Mouse (Mus musculus) heart, embryonic 16.5 days (tissue): Measurements from ENCODE around the gene Lgals8. TPM values are rescaled to one million over a fixed set of nuclear protein-coding genes. Genes with fewer than 3 reads are reported as not detected.
A peak's percentile ranks its signal among the peaks of the same experiment; 100 is the strongest.

Source experiments
- ATAC-seq: fragments of 200-750 bp; cut with Nextera tagmentation; replicated peaks from 2 replicates; pipeline ENCODE4 v1.8.0; 2017; ENCODE audit warnings: moderate number of reproducible peaks; ENCODE audit not compliant: insufficient read depth, low FRiP score; ENCODE audit errors: extremely low read depth
- H3K27ac ChIP-seq: fragments of 300-500 bp; sonication (generic); 2 replicates; pipeline ENCODE4 v1.5.1; 2014; ENCODE audit warnings: mild to moderate bottlenecking, low read length, control low read depth, moderate library complexity
- H3K27me3 ChIP-seq: fragments of 300-500 bp; sonication (generic); 2 replicates; pipeline ENCODE4 v1.6.1; 2014; ENCODE audit warnings: low read length, mixed read lengths; ENCODE audit not compliant: control insufficient read depth, insufficient read depth
- H3K36me3 ChIP-seq: fragments of 300-500 bp; sonication (generic); 2 replicates; pipeline ENCODE4 v1.6.1; 2014; ENCODE audit not compliant: control insufficient read depth, insufficient read depth
- H3K4me1 ChIP-seq: fragments of 300-500 bp; sonication (generic); 2 replicates; pipeline ENCODE4 v1.6.1; 2014; ENCODE audit warnings: low read length, mixed read lengths; ENCODE audit not compliant: control insufficient read depth, insufficient read depth
- H3K4me2 ChIP-seq: fragments of 300-500 bp; sonication (generic); 2 replicates; pipeline ENCODE4 v1.6.1; 2014; ENCODE audit warnings: low read depth, mild to moderate bottlenecking, control low read depth, low read length
- H3K4me3 ChIP-seq: fragments of 300-500 bp; sonication (generic); 2 replicates; pipeline ENCODE4 v1.5.1; 2014; ENCODE audit warnings: mild to moderate bottlenecking, control low read depth, low read length
- H3K9ac ChIP-seq: fragments of 300-500 bp; sonication (generic); 2 replicates; pipeline ENCODE4 v1.6.1; 2014; ENCODE audit warnings: low read length, control low read depth
- H3K9me3 ChIP-seq: fragments of 300-500 bp; sonication (generic); replicated peaks from 2 replicates; pipeline ENCODE4 v1.6.1; 2016; ENCODE audit warnings: low read length; ENCODE audit not compliant: control insufficient read depth
- WGBS: fragments of 180-500 bp; shearing (Covaris S2); extraction: QIAGEN DNeasy Blood & Tissue Kit; methylation state at CpG from one replicate; pipeline ENCODE4 v1.1.7; 2014; 5-methylcytosine and 5-hydroxymethylcytosine counted together
- polyA plus RNA-seq: library from polyadenylated mRNA; unstranded; fragments of >200 nt; fragmentation: Nextera tagmentation; extraction: Ambion mirVana; gene quantifications from 2 replicates; pipeline ENCODE4 v1.2.1, GENCODE M21; 2015

Gene Lgals8
- 17.9 and 19.8 TPM in 2 replicates for polyA plus RNA-seq

DNA sequence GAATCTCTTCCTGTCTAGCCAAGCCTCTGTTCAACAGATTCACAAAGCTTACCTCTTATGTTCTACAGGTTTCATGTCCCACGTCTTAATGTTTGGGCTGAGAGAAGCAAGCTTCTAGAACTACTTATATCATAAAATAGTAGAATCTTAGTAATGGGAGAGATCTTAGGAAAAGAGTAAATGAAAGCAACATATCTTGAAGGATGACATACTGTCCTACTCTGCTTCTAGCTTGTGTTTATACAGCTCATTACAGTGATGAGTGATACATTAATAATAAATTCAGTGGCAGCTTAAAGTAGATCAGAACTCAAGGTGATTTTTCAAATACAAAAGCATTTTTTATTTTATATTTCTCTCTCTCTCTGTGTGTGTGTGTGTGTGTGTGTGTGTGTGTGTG, at the start of gene Lgals8:
Lgals8 (minus strand) TSS at position 101 of the 400 bp plus-strand sequence.
- Histone ChIP-seq H3K27ac (no peak within 1 kb of the TSS), H3K4me3 (no peak within 1 kb of the TSS), H3K4me1 (peaks cover 8% of the 10 kb centered on the region), H3K36me3 (no peaks in the 10 kb centered on the region), H3K9ac (no peak within 1 kb of the TSS), H3K4me2 (no peak within 1 kb of the TSS), H3K9me3 (no peaks in the 10 kb centered on the region), H3K27me3 (no peaks in the 10 kb centered on the region)
- 70% methylated on average over 1 of the region's 1 CpGs for WGBS
- no peak for ATAC-seq

- Histone ChIP-seq H3K9ac (no peak overlapping the region), H3K36me3 (no peaks in the 10 kb centered on the region), H3K4me1 (no peaks in the 10 kb centered on the region), H3K4me3 (no peak overlapping the region), H3K27me3 (no peaks in the 10 kb centered on the region), H3K9me3 (no peaks in the 10 kb centered on the region), H3K4me2 (no peak overlapping the region), H3K27ac (peak overlapping the region; percentile 52; the same call in 1 of the 2 replicates)
- WGBS: 64% methylated on average over 9 of the region's 9 CpGs
- ATAC-seq: peak; percentile 50; the same call in 1 of the 2 replicates
Measured at GRCm38 (mm10) chr13:12511189-12511965, 46.6 kb upstream of the Lgals8 start.

- Histone ChIP-seq H3K9me3 (no peaks in the 10 kb centered on the region), H3K27me3 (no peaks in the 10 kb centered on the region), H3K4me1 (no peaks in the 10 kb centered on the region), H3K27ac (no peak overlapping the region), H3K4me2 (no peak overlapping the region), H3K9ac (no peak overlapping the region), H3K36me3 (no peaks in the 10 kb centered on the region), H3K4me3 (no peak overlapping the region)
- no peak for ATAC-seq
- 77% methylated on average over 6 of the region's 6 CpGs for WGBS
Measured at GRCm38 (mm10) chr13:12510032-12510431, 45.3 kb upstream of the Lgals8 start.

DNA sequence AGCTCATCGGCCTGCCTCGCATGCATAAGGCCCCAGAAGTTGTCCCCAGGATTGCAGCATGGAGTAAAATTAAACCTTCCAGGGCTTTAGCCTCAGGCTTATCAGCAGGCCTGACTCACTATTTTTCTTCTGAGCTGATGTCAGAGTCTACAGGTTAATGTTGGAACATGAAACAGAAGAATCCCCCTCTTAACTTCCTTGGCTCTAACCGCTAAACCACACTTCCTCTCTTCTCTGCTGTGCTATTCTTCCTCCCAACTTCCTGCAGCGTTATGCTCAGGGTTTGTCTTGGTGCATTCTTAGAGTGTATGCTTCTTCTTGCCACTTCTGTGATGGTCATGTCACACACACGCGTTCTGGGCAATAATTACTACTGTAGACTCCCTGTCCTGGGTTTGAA, 42.7 kb upstream of the Lgals8 start:
- H3K27ac ChIP-seq: no peak overlapping the region
- no peaks in the 10 kb centered on the region for H3K27me3 ChIP-seq
- H3K9ac ChIP-seq: no peak overlapping the region
- H3K4me1 ChIP-seq: no peaks in the 10 kb centered on the region
- H3K9me3 ChIP-seq: no peaks in the 10 kb centered on the region
- H3K36me3 ChIP-seq: no peaks in the 10 kb centered on the region
- ATAC-seq: no peak
- H3K4me2 ChIP-seq: no peak overlapping the region
- H3K4me3 ChIP-seq: no peak overlapping the region
- WGBS: 77% methylated on average over 6 of the region's 6 CpGs

- no peak overlapping the region for H3K9ac ChIP-seq
- no peak overlapping the region for H3K4me2 ChIP-seq
- ATAC-seq: no peak
- H3K9me3 ChIP-seq: no peaks in the 10 kb centered on the region
- H3K27me3 ChIP-seq: no peaks in the 10 kb centered on the region
- WGBS: 55% methylated on average over 3 of the region's 3 CpGs
- H3K36me3 ChIP-seq: no peaks in the 10 kb centered on the region
- H3K27ac ChIP-seq: no peak overlapping the region
- H3K4me1 ChIP-seq: no peaks in the 10 kb centered on the region
- no peak overlapping the region for H3K4me3 ChIP-seq
Measured at GRCm38 (mm10) chr13:12505359-12505758, 40.6 kb upstream of the Lgals8 start.

- no peak for ATAC-seq
- Histone ChIP-seq H3K36me3 (no peaks in the 10 kb centered on the region), H3K4me1 (no peaks in the 10 kb centered on the region), H3K27ac (peak overlapping the region; percentile 26; the same call in 1 of the 2 replicates), H3K27me3 (no peaks in the 10 kb centered on the region), H3K9me3 (no peaks in the 10 kb centered on the region), H3K9ac (no peak overlapping the region), H3K4me2 (no peak overlapping the region), H3K4me3 (no peak overlapping the region)
- 70% methylated on average over 11 of the region's 11 CpGs for WGBS
Measured at GRCm38 (mm10) chr13:12503238-12503751, 38.6 kb upstream of the Lgals8 start.

- WGBS: 57% methylated on average over 4 of the region's 4 CpGs
- Histone ChIP-seq H3K9me3 (no peaks in the 10 kb centered on the region), H3K27me3 (no peaks in the 10 kb centered on the region), H3K4me1 (no peaks in the 10 kb centered on the region), H3K36me3 (no peaks in the 10 kb centered on the region), H3K9ac (no peak overlapping the region), H3K4me3 (no peak overlapping the region), H3K4me2 (no peak overlapping the region), H3K27ac (peak overlapping the region; percentile 26; the same call in 1 of the 2 replicates)
- no peak for ATAC-seq
Measured at GRCm38 (mm10) chr13:12502665-12503237, 38.0 kb upstream of the Lgals8 start.

- H3K27me3 ChIP-seq: no peaks in the 10 kb centered on the region
- WGBS: 74% methylated on average over 7 of the region's 7 CpGs
- no peak for ATAC-seq
- H3K9me3 ChIP-seq: no peaks in the 10 kb centered on the region
- H3K4me1 ChIP-seq: no peaks in the 10 kb centered on the region
- H3K4me2 ChIP-seq: no peak overlapping the region
- H3K27ac ChIP-seq: no peak overlapping the region
- H3K36me3 ChIP-seq: no peaks in the 10 kb centered on the region
- H3K9ac ChIP-seq: no peak overlapping the region
- H3K4me3 ChIP-seq: no peak overlapping the region
Measured at GRCm38 (mm10) chr13:12499107-12499506, 34.4 kb upstream of the Lgals8 start.

DNA sequence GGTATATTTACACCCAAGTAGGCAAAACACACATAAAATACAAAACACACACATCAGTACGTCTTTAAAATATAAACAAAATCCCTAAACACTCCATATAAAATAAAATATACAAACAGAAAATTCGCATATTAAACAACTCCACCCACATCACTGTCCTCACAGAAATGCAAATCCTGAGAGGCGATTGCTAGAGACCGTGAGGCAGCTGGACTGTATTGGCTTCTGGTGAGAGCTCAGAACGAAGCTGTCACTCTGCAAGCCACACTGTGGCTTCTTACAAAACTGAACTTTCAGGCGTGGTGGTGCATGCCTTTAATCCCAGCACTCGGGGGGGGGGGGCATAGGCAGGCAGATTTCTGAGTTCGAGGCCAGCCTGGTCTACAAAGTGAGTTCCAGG, 33.1 kb upstream of the Lgals8 start:
- ATAC-seq: no peak

More for the DNA sequence above, 33.1 kb upstream of the Lgals8 start:
- H3K4me1 ChIP-seq: no peaks in the 10 kb centered on the region
- H3K27me3 ChIP-seq: no peaks in the 10 kb centered on the region
- H3K9me3 ChIP-seq: no peaks in the 10 kb centered on the region
- no peak overlapping the region for H3K4me2 ChIP-seq
- H3K36me3 ChIP-seq: no peaks in the 10 kb centered on the region
- H3K4me3 ChIP-seq: no peak overlapping the region
- 57% methylated on average over 8 of the region's 8 CpGs for WGBS
- no peak overlapping the region for H3K27ac ChIP-seq
- no peak overlapping the region for H3K9ac ChIP-seq
